Mouse (Mus musculus): ENCODE measurements around the gene Tmem212. TPM values are rescaled to one million over a fixed set of nuclear protein-coding genes. Genes with fewer than 3 reads are reported as not detected.
A peak's percentile ranks its signal among the peaks of the same experiment; 100 is the strongest.

Gene Tmem212
- polyA plus RNA-seq, 1 experiment from 2014 or later, result not detected

DNA sequence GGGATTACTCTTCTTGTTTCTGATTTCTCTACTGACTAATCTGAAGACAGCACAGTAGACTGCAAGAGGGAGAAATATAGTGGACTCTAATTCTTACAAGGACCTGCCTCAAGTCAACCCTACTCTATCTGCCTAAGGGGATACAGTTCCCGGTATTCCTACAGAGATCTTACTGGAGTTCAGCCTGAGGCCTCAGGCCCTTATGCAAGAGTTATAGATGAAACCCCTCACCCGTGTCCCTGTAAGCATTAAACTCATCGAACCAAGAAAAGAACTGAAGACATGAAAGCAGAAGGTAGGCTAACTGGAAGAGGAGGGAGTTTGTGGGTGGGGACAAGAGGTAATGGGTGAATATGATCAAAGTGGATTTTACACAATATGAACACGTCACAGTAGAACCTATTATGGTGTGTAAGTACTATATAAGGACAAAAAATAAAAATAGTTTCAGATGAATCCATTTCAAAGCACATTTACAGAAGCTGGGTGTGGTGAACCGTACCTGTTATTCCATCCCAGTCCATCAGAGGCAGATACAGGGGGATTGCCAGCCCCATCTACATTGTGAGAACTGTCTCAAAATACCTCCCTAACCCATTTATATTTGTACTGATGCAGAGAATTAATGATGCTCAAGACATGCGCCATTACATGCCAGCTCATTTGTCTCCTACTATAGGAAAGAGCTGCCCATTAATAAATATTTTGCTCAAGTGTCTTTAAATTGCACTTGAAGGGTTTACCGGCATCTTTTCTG lies 17.1 kb downstream of the Tmem212 start:
- no peak overlapping the region for H3K27ac ChIP-seq (ENCODE audit: low read depth, low read length)
- no peaks in the 10 kb centered on the region for H3K27me3 ChIP-seq (ENCODE audit: control insufficient read depth, insufficient read depth, low read length)
- 83% methylated on average over 7 of the region's 7 CpGs for WGBS (ENCODE audit: insufficient replicate concordance)
- no peak overlapping the region for H3K9ac ChIP-seq (ENCODE audit: low read depth, low read length)
- no peaks in the 10 kb centered on the region for H3K36me3 ChIP-seq (ENCODE audit: control insufficient read depth, insufficient read depth, low read length)
- H3K4me2 ChIP-seq, result no peak overlapping the region
- H3K9me3 ChIP-seq (replicated peaks; ENCODE audit: control insufficient read depth, low read length), result no peaks in the 10 kb centered on the region
- H3K4me1 ChIP-seq (ENCODE audit: control insufficient read depth, insufficient read depth, low read length), result no peaks in the 10 kb centered on the region
- H3K4me3 ChIP-seq (ENCODE audit: low read depth, low read length), result no peak overlapping the region
- no peak for ATAC-seq (replicated peaks; ENCODE audit: insufficient number of reproducible peaks, low FRiP score, low TSS enrichment)

GRCm38 (mm10) chr3:27873268-27874073 lies 22.7 kb downstream of the Tmem212 start:
- no peaks in the 10 kb centered on the region for H3K4me1 ChIP-seq (ENCODE audit: control insufficient read depth, insufficient read depth, low read length)
- WGBS (ENCODE audit: insufficient replicate concordance), result 78% methylated on average over 9 of the region's 9 CpGs
- H3K9ac ChIP-seq (ENCODE audit: low read depth, low read length), result no peak overlapping the region
- no peak overlapping the region for H3K27ac ChIP-seq (ENCODE audit: low read depth, low read length)
- no peak for ATAC-seq (replicated peaks; ENCODE audit: insufficient number of reproducible peaks, low FRiP score, low TSS enrichment)
- no peaks in the 10 kb centered on the region for H3K27me3 ChIP-seq (ENCODE audit: control insufficient read depth, insufficient read depth, low read length)
- no peak overlapping the region for H3K4me3 ChIP-seq (ENCODE audit: low read depth, low read length)
- no peak overlapping the region for H3K4me2 ChIP-seq
- no peaks in the 10 kb centered on the region for H3K36me3 ChIP-seq (ENCODE audit: control insufficient read depth, insufficient read depth, low read length)
- no peaks in the 10 kb centered on the region for H3K9me3 ChIP-seq (replicated peaks; ENCODE audit: control insufficient read depth, low read length)

GRCm38 (mm10) chr3:27872429-27872828 lies 23.7 kb downstream of the Tmem212 start:
- H3K4me2 ChIP-seq, result no peak overlapping the region
- H3K9ac ChIP-seq (ENCODE audit: low read depth, low read length), result no peak overlapping the region
- H3K4me3 ChIP-seq (ENCODE audit: low read depth, low read length), result no peak overlapping the region
- no peaks in the 10 kb centered on the region for H3K36me3 ChIP-seq (ENCODE audit: control insufficient read depth, insufficient read depth, low read length)
- no peaks in the 10 kb centered on the region for H3K27me3 ChIP-seq (ENCODE audit: control insufficient read depth, insufficient read depth, low read length)
- no peaks in the 10 kb centered on the region for H3K4me1 ChIP-seq (ENCODE audit: control insufficient read depth, insufficient read depth, low read length)
- no peak overlapping the region for H3K27ac ChIP-seq (ENCODE audit: low read depth, low read length)
- 76% methylated on average over 4 of the region's 4 CpGs for WGBS (ENCODE audit: insufficient replicate concordance)
- H3K9me3 ChIP-seq (replicated peaks; ENCODE audit: control insufficient read depth, low read length), result no peaks in the 10 kb centered on the region
- no peak for ATAC-seq (replicated peaks; ENCODE audit: insufficient number of reproducible peaks, low FRiP score, low TSS enrichment)

GRCm38 (mm10) chr3:27871891-27872290 lies 24.3 kb downstream of the Tmem212 start:
- Histone ChIP-seq H3K36me3 (ENCODE audit: control insufficient read depth, insufficient read depth, low read length) (no peaks in the 10 kb centered on the region), H3K4me3 (ENCODE audit: low read depth, low read length) (no peak overlapping the region), H3K9ac (ENCODE audit: low read depth, low read length) (no peak overlapping the region), H3K4me1 (ENCODE audit: control insufficient read depth, insufficient read depth, low read length) (no peaks in the 10 kb centered on the region), H3K27ac (ENCODE audit: low read depth, low read length) (no peak overlapping the region), H3K9me3 (replicated peaks; ENCODE audit: control insufficient read depth, low read length) (no peaks in the 10 kb centered on the region), H3K27me3 (ENCODE audit: control insufficient read depth, insufficient read depth, low read length) (no peaks in the 10 kb centered on the region), H3K4me2 (no peak overlapping the region)
- no peak for ATAC-seq (replicated peaks; ENCODE audit: insufficient number of reproducible peaks, low FRiP score, low TSS enrichment)
- 70% methylated on average over 3 of the region's 3 CpGs for WGBS (ENCODE audit: insufficient replicate concordance)

DNA sequence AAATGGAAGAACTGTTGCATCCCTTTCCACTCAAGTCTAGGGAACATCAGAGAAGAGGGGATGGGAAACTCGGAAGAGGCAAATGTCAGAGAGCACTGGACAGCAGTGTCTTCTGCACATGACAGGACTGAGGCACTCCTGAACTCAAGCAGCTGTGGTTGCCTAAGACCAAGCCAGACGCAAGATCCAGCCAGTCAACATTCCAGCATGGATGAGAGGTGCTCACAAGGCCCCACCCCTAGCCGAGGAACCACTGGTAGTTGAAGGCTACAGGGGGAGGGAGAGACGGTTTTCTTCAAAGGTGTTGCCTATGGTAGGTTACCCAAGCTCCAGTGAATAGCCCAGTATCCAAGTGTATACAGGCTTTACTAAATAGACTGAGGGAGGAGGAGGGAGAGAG lies 24.8 kb downstream of the Tmem212 start:
- Histone ChIP-seq H3K9ac (ENCODE audit: low read depth, low read length) (no peak overlapping the region), H3K27ac (ENCODE audit: low read depth, low read length) (no peak overlapping the region), H3K4me1 (ENCODE audit: control insufficient read depth, insufficient read depth, low read length) (no peaks in the 10 kb centered on the region), H3K4me2 (no peak overlapping the region), H3K27me3 (ENCODE audit: control insufficient read depth, insufficient read depth, low read length) (no peaks in the 10 kb centered on the region), H3K4me3 (ENCODE audit: low read depth, low read length) (no peak overlapping the region), H3K36me3 (ENCODE audit: control insufficient read depth, insufficient read depth, low read length) (no peaks in the 10 kb centered on the region), H3K9me3 (replicated peaks; ENCODE audit: control insufficient read depth, low read length) (no peaks in the 10 kb centered on the region)
- 75% methylated on average over 4 of the region's 4 CpGs for WGBS (ENCODE audit: insufficient replicate concordance)
- ATAC-seq (replicated peaks; ENCODE audit: insufficient number of reproducible peaks, low FRiP score, low TSS enrichment), result no peak

- no peak overlapping the region for H3K4me2 ChIP-seq
- no peak for ATAC-seq (replicated peaks; ENCODE audit: insufficient number of reproducible peaks, low FRiP score, low TSS enrichment)
These were observed 27.5 kb downstream of the Tmem212 start for GRCm38 (mm10) chr3:27868681-27869080.

GRCm38 (mm10) chr3:27867731-27868130 lies 28.4 kb downstream of the Tmem212 start:
- no peak overlapping the region for H3K9ac ChIP-seq (ENCODE audit: low read depth, low read length)
- no peak overlapping the region for H3K27ac ChIP-seq (ENCODE audit: low read depth, low read length)
- no peak overlapping the region for H3K4me3 ChIP-seq (ENCODE audit: low read depth, low read length)
- no peaks in the 10 kb centered on the region for H3K9me3 ChIP-seq (replicated peaks; ENCODE audit: control insufficient read depth, low read length)
- peaks cover 14% of the 10 kb centered on the region for H3K4me1 ChIP-seq (ENCODE audit: control insufficient read depth, insufficient read depth, low read length)
- H3K27me3 ChIP-seq (ENCODE audit: control insufficient read depth, insufficient read depth, low read length), result no peaks in the 10 kb centered on the region
- no peak for ATAC-seq (replicated peaks; ENCODE audit: insufficient number of reproducible peaks, low FRiP score, low TSS enrichment)
- 67% methylated on average over 3 of the region's 3 CpGs for WGBS (ENCODE audit: insufficient replicate concordance)
- no peak overlapping the region for H3K4me2 ChIP-seq
- no peaks in the 10 kb centered on the region for H3K36me3 ChIP-seq (ENCODE audit: control insufficient read depth, insufficient read depth, low read length)

More at GRCm38 (mm10) chr3:27868681-27869080, 27.5 kb downstream of the Tmem212 start:
- WGBS (ENCODE audit: insufficient replicate concordance), result 83% methylated on average over 3 of the region's 3 CpGs
- peaks cover 8% of the 10 kb centered on the region for H3K4me1 ChIP-seq (ENCODE audit: control insufficient read depth, insufficient read depth, low read length)
- H3K36me3 ChIP-seq (ENCODE audit: control insufficient read depth, insufficient read depth, low read length), result no peaks in the 10 kb centered on the region
- no peak overlapping the region for H3K27ac ChIP-seq (ENCODE audit: low read depth, low read length)
- H3K9me3 ChIP-seq (replicated peaks; ENCODE audit: control insufficient read depth, low read length), result no peaks in the 10 kb centered on the region
- H3K4me3 ChIP-seq (ENCODE audit: low read depth, low read length), result no peak overlapping the region
- no peaks in the 10 kb centered on the region for H3K27me3 ChIP-seq (ENCODE audit: control insufficient read depth, insufficient read depth, low read length)
- H3K9ac ChIP-seq (ENCODE audit: low read depth, low read length), result no peak overlapping the region

- ATAC-seq (replicated peaks; ENCODE audit: insufficient number of reproducible peaks, low FRiP score, low TSS enrichment), result peak; percentile 78
- peaks cover 44% of the 10 kb centered on the region for H3K4me1 ChIP-seq (ENCODE audit: control insufficient read depth, insufficient read depth, low read length)
- peak overlapping the region; percentile 93 for H3K27ac ChIP-seq (ENCODE audit: low read depth, low read length)
- H3K4me3 ChIP-seq (ENCODE audit: low read depth, low read length), result peak overlapping the region; percentile 15; the same call in 1 of the 2 replicates
- no peaks in the 10 kb centered on the region for H3K27me3 ChIP-seq (ENCODE audit: control insufficient read depth, insufficient read depth, low read length)
- H3K36me3 ChIP-seq (ENCODE audit: control insufficient read depth, insufficient read depth, low read length), result no peaks in the 10 kb centered on the region
- H3K9ac ChIP-seq (ENCODE audit: low read depth, low read length), result peak overlapping the region; percentile 68
- H3K9me3 ChIP-seq (replicated peaks; ENCODE audit: control insufficient read depth, low read length), result no peaks in the 10 kb centered on the region
- 6% methylated on average over 16 of the region's 16 CpGs for WGBS (ENCODE audit: insufficient replicate concordance)
- peak overlapping the region; percentile 60 for H3K4me2 ChIP-seq
These were observed 33.1 kb downstream of the Tmem212 start for GRCm38 (mm10) chr3:27862821-27863740.

Measured in heart, embryonic 11.5 days (tissue).